20 mouse cellular contexts compared by ENCODE assay signal in the genomic region with DNA sequence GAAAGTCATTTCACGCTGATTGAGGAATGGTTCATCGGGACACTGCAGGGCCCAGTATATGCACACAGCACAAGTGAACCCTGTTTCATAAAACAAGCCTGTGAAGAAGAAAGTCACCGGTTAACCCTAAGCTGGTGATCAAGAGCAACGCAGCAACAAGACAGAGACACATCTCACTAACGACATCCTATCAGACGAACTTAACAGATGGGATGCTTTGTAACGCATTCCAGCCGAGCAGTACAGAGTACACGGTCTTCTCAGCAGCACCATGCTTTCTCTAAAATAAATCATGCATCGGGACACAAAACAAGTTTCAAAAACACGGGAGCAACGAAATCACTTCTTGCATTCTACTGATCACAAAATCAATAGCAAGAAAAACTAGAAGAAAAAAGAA. TPM values are rescaled to one million over a fixed set of nuclear protein-coding genes. Genes with fewer than 3 reads are reported as not detected.
DNase-seq lines count a peak whose midpoint lies in the region; ATAC-seq and TF ChIP-seq lines count a peak whose summit lies in the region.
"Had no signal": no experiment of that assay in that cellular context is flagged by ENCODE, and none has a peak within 500 bp of the region (broad histone marks: within the 10 kb centered on the region; RNA-seq: fewer than 3 reads in every experiment).

No protein-coding gene starts in this region.

- H3K27ac ChIP-seq in forebrain, embryonic 13.5 days: peak overlapping the region; percentile 26; the same call in 1 of the 2 replicates
- no peak overlapping the region for H3K27ac ChIP-seq in forebrain, embryonic 12.5 days
- 0 out of 2 replicates have a peak overlapping the region, but pooled peaks have one; percentile 11 for H3K27ac ChIP-seq in kidney, embryonic 15.5 days
- H3K27ac ChIP-seq in kidney, embryonic 14.5 days (ENCODE audit: low read depth, low read length): no peak overlapping the region
- peak overlapping the region; percentile 1; the same call in 1 of the 2 replicates for H3K27ac ChIP-seq in midbrain, embryonic 14.5 days (replicated peaks; ENCODE audit: low read depth, low read length)
- no peak overlapping the region for H3K27ac ChIP-seq in midbrain, embryonic 11.5 days (ENCODE audit: low read depth, low read length)
- peak overlapping the region; percentile 66; the same call in 1 of the 2 replicates for H3K27ac ChIP-seq in neural tube, embryonic 14.5 days (ENCODE audit: low read depth, low read length)
- no peak overlapping the region for H3K27ac ChIP-seq in cerebellum, adult 2 months (ENCODE audit: insufficient read depth, low read length)
- H3K27ac ChIP-seq: embryonic facial prominence, embryonic 10.5 days; heart, adult 2 months; heart, embryonic 13.5 days; macrophage had no signal

- TF ChIP-seq CTCF in cerebellum, adult 2 months (IDR thresholded peaks at IDR 0.05; ENCODE audit: borderline replicate concordance, insufficient read depth, low read depth, low read length): no peak

- no peak for ATAC-seq in forebrain, embryonic 13.5 days
- no peak for ATAC-seq in forebrain, embryonic 12.5 days (ENCODE audit: low FRiP score)
- no peak for ATAC-seq in kidney, embryonic 15.5 days (replicated peaks; ENCODE audit: low FRiP score)
- ATAC-seq in kidney, embryonic 14.5 days (ENCODE audit: low FRiP score, low TSS enrichment): no peak
- no peak for ATAC-seq in midbrain, embryonic 14.5 days (ENCODE audit: low FRiP score, low TSS enrichment)
- ATAC-seq in midbrain, embryonic 11.5 days (ENCODE audit: low FRiP score): no peak
- ATAC-seq in neural tube, embryonic 14.5 days (ENCODE audit: low read depth): no peak
- ATAC-seq: intestine, postnatal 0 days had no signal

- H3K4me1 ChIP-seq in forebrain, embryonic 13.5 days: peaks cover 33% of the 10 kb centered on the region
- peaks cover 33% of the 10 kb centered on the region for H3K4me1 ChIP-seq in forebrain, embryonic 12.5 days
- peaks cover 18% of the 10 kb centered on the region for H3K4me1 ChIP-seq in kidney, embryonic 15.5 days
- peaks cover 11% of the 10 kb centered on the region; the same call in 1 of the 2 replicates for H3K4me1 ChIP-seq in kidney, embryonic 14.5 days (ENCODE audit: control insufficient read depth, insufficient read depth, low read length)
- peaks cover 30% of the 10 kb centered on the region for H3K4me1 ChIP-seq in midbrain, embryonic 14.5 days (ENCODE audit: control insufficient read depth, insufficient read depth, low read length)
- peaks cover 26% of the 10 kb centered on the region for H3K4me1 ChIP-seq in midbrain, embryonic 11.5 days (ENCODE audit: control insufficient read depth, insufficient read depth, low read length)
- peaks cover 23% of the 10 kb centered on the region for H3K4me1 ChIP-seq in neural tube, embryonic 14.5 days (ENCODE audit: control insufficient read depth, insufficient read depth, low read length)
- H3K4me1 ChIP-seq in cerebellum, adult 2 months (ENCODE audit: control insufficient read depth, insufficient read depth, low read length): no peaks in the 10 kb centered on the region

- no peaks in the 10 kb centered on the region; the same call in 1 of the 2 replicates for H3K36me3 ChIP-seq in forebrain, embryonic 13.5 days (ENCODE audit: poor library complexity, severe bottlenecking)
- no peaks in the 10 kb centered on the region for H3K36me3 ChIP-seq in forebrain, embryonic 12.5 days (replicated peaks)
- H3K36me3 ChIP-seq in kidney, embryonic 15.5 days: no peaks in the 10 kb centered on the region
- H3K36me3 ChIP-seq in kidney, embryonic 14.5 days (ENCODE audit: control insufficient read depth, insufficient read depth, low read length): no peaks in the 10 kb centered on the region
- no peaks in the 10 kb centered on the region for H3K36me3 ChIP-seq in midbrain, embryonic 14.5 days (ENCODE audit: control insufficient read depth, insufficient read depth, low read length)
- H3K36me3 ChIP-seq in midbrain, embryonic 11.5 days (ENCODE audit: control insufficient read depth, insufficient read depth, low read length): no peaks in the 10 kb centered on the region
- H3K36me3 ChIP-seq in neural tube, embryonic 14.5 days (ENCODE audit: control insufficient read depth, insufficient read depth, low read length): no peaks in the 10 kb centered on the region
- H3K36me3 ChIP-seq: embryonic facial prominence, embryonic 10.5 days; heart, embryonic 13.5 days had no signal

- no peaks in the 10 kb centered on the region for H3K27me3 ChIP-seq in forebrain, embryonic 13.5 days
- peaks cover 23% of the 10 kb centered on the region for H3K27me3 ChIP-seq in forebrain, embryonic 12.5 days
- peaks cover 12% of the 10 kb centered on the region; the same call in 1 of the 2 replicates for H3K27me3 ChIP-seq in kidney, embryonic 15.5 days
- no peaks in the 10 kb centered on the region for H3K27me3 ChIP-seq in kidney, embryonic 14.5 days (ENCODE audit: control insufficient read depth, insufficient read depth, low read length)
- no peaks in the 10 kb centered on the region; the same call in 1 of the 2 replicates for H3K27me3 ChIP-seq in midbrain, embryonic 14.5 days (ENCODE audit: control insufficient read depth, insufficient read depth, low read length)
- H3K27me3 ChIP-seq in midbrain, embryonic 11.5 days (ENCODE audit: control insufficient read depth, insufficient read depth, low read length): peaks cover 3% of the 10 kb centered on the region; the same call in 1 of the 2 replicates
- H3K27me3 ChIP-seq in neural tube, embryonic 14.5 days (ENCODE audit: control insufficient read depth, insufficient read depth, low read length): no peaks in the 10 kb centered on the region; the same call in 1 of the 2 replicates
- no peaks in the 10 kb centered on the region; the same call in 1 of the 2 replicates for H3K27me3 ChIP-seq in cerebellum, adult 2 months (ENCODE audit: control insufficient read depth, insufficient read depth, low read length)

- no peak overlapping the region for H3K4me2 ChIP-seq in forebrain, embryonic 13.5 days
- H3K4me2 ChIP-seq in forebrain, embryonic 12.5 days: no peak overlapping the region
- H3K4me2 ChIP-seq in kidney, embryonic 15.5 days: no peak overlapping the region
- H3K4me2 ChIP-seq in kidney, embryonic 14.5 days (replicated peaks; ENCODE audit: low read depth, low read length): no peak overlapping the region
- H3K4me2 ChIP-seq in midbrain, embryonic 14.5 days (ENCODE audit: low read length): no peak overlapping the region
- no peak overlapping the region for H3K4me2 ChIP-seq in midbrain, embryonic 11.5 days
- no peak overlapping the region for H3K4me2 ChIP-seq in neural tube, embryonic 14.5 days (ENCODE audit: low read depth, low read length)
- H3K4me2 ChIP-seq: heart, embryonic 13.5 days had no signal

- no peak for DNase-seq in midbrain, embryonic 14.5 days
- no peak for DNase-seq in midbrain, embryonic 11.5 days (ENCODE audit: low spot score, missing footprints)
- DNase-seq in cerebellum, adult 2 months: no peak
- DNase-seq: cerebellum, adult 8-10 months; cerebellum, postnatal 36 days; gastrocnemius, postnatal 36 days; heart, adult 2 months; layer of hippocampus, postnatal 36 days; retina, postnatal 1 day; right cerebral cortex, postnatal 25 days; spleen, adult 18-20 months had no signal

- 51% methylated on average over 12 of the region's 12 CpGs for WGBS in forebrain, embryonic 13.5 days
- WGBS in forebrain, embryonic 12.5 days: 56% methylated on average over 12 of the region's 12 CpGs
- WGBS in kidney, embryonic 15.5 days: 42% methylated on average over 12 of the region's 12 CpGs
- WGBS in kidney, embryonic 14.5 days: 41% methylated on average over 12 of the region's 12 CpGs
- WGBS in midbrain, embryonic 14.5 days: 51% methylated on average over 12 of the region's 12 CpGs
- WGBS in midbrain, embryonic 11.5 days: 66% methylated on average over 12 of the region's 12 CpGs
- WGBS in neural tube, embryonic 14.5 days: 14% methylated on average over 12 of the region's 12 CpGs
- 54% methylated on average over 12 of the region's 12 CpGs for WGBS in cerebellum, adult 2 months

- H3K4me3 ChIP-seq in forebrain, embryonic 13.5 days: no peak overlapping the region
- H3K4me3 ChIP-seq in forebrain, embryonic 12.5 days (replicated peaks): no peak overlapping the region
- H3K4me3 ChIP-seq in kidney, embryonic 15.5 days (replicated peaks): no peak overlapping the region
- no peak overlapping the region for H3K4me3 ChIP-seq in kidney, embryonic 14.5 days (ENCODE audit: low read length)
- H3K4me3 ChIP-seq in midbrain, embryonic 14.5 days (replicated peaks; ENCODE audit: low read depth, low read length): no peak overlapping the region
- no peak overlapping the region for H3K4me3 ChIP-seq in midbrain, embryonic 11.5 days (ENCODE audit: low read depth, low read length)
- no peak overlapping the region for H3K4me3 ChIP-seq in neural tube, embryonic 14.5 days (ENCODE audit: low read depth, low read length)
- H3K4me3 ChIP-seq in cerebellum, adult 2 months (replicated peaks; ENCODE audit: insufficient read depth, low read depth, low read length): no peak overlapping the region
- H3K4me3 ChIP-seq: embryonic facial prominence, embryonic 10.5 days; heart, adult 2 months; heart, embryonic 13.5 days had no signal

- no peak for TF ChIP-seq POLR2A in cerebellum, adult 2 months (IDR thresholded peaks at IDR 0.05; ENCODE audit: borderline replicate concordance, insufficient read depth, low read length)

- H3K9me3 ChIP-seq in forebrain, embryonic 13.5 days (replicated peaks): no peaks in the 10 kb centered on the region
- H3K9me3 ChIP-seq in forebrain, embryonic 12.5 days: no peaks in the 10 kb centered on the region
- no peaks in the 10 kb centered on the region for H3K9me3 ChIP-seq in kidney, embryonic 15.5 days (replicated peaks)
- no peaks in the 10 kb centered on the region for H3K9me3 ChIP-seq in kidney, embryonic 14.5 days (ENCODE audit: control insufficient read depth, low read length)
- H3K9me3 ChIP-seq in midbrain, embryonic 14.5 days (ENCODE audit: control insufficient read depth, low read length): no peaks in the 10 kb centered on the region
- H3K9me3 ChIP-seq in midbrain, embryonic 11.5 days (ENCODE audit: control insufficient read depth, low read length): no peaks in the 10 kb centered on the region
- no peaks in the 10 kb centered on the region for H3K9me3 ChIP-seq in neural tube, embryonic 14.5 days (ENCODE audit: control insufficient read depth, low read length)
- H3K9me3 ChIP-seq: embryonic facial prominence, embryonic 10.5 days; heart, embryonic 13.5 days had no signal

- no peak overlapping the region for H3K9ac ChIP-seq in forebrain, embryonic 13.5 days
- no peak overlapping the region for H3K9ac ChIP-seq in forebrain, embryonic 12.5 days
- H3K9ac ChIP-seq in kidney, embryonic 15.5 days: no peak overlapping the region
- H3K9ac ChIP-seq in kidney, embryonic 14.5 days (ENCODE audit: low read depth, low read length): no peak overlapping the region
- no peak overlapping the region for H3K9ac ChIP-seq in midbrain, embryonic 14.5 days (replicated peaks; ENCODE audit: low read length)
- H3K9ac ChIP-seq in midbrain, embryonic 11.5 days (ENCODE audit: low read length): no peak overlapping the region
- 0 out of 2 replicates have a peak overlapping the region, but pooled peaks have one; percentile 4 for H3K9ac ChIP-seq in neural tube, embryonic 14.5 days (replicated peaks; ENCODE audit: low read depth, low read length)
- H3K9ac ChIP-seq: heart, embryonic 13.5 days had no signal

RNA-seq across cellular contexts. Expression of a gene that starts 35.6 kb away (rescaled TPM):
- 13.9 and 14.4 TPM in 2 replicates for polyA plus RNA-seq in forebrain, embryonic 13.5 days (2015; fragmentation: Nextera tagmentation; extraction: Ambion mirVana)
- polyA plus RNA-seq in forebrain, embryonic 12.5 days (2016; fragmentation: Nextera tagmentation; extraction: Ambion mirVana): 11.0 and 14.0 TPM in 2 replicates
- polyA plus RNA-seq in kidney, embryonic 15.5 days (2015; fragmentation: Nextera tagmentation; extraction: Ambion mirVana): 6.1 and 6.3 TPM in 2 replicates
- 4.7 and 6.0 TPM in 2 replicates for polyA plus RNA-seq in kidney, embryonic 14.5 days (2014; fragmentation: Nextera tagmentation; extraction: Ambion mirVana)
- 20.6 and 27.9 TPM in 2 replicates for polyA plus RNA-seq in midbrain, embryonic 14.5 days (2014; fragmentation: Nextera tagmentation; extraction: Ambion mirVana)
- 8.8 and 10.2 TPM in 2 replicates for polyA plus RNA-seq in midbrain, embryonic 11.5 days (2014; fragmentation: Nextera tagmentation; extraction: Ambion mirVana)
- 38.5 and 53.5 TPM in 2 replicates for polyA plus RNA-seq in neural tube, embryonic 14.5 days (2014; fragmentation: Nextera tagmentation; extraction: Ambion mirVana)
- 3.9 and 4.9 TPM in 2 replicates for polyA plus RNA-seq in cerebellum, adult 2 months (2012; rRNA removed)

Comparison
In these comparisons a context has a peak if more than half of its experiments do, and no peak if none do; other contexts are left out.
1. H3K27ac ChIP-seq: peak in forebrain, embryonic 13.5 days (single experiment), kidney, embryonic 15.5 days (single experiment), midbrain, embryonic 14.5 days (single experiment) and neural tube, embryonic 14.5 days (single experiment); none in forebrain, embryonic 12.5 days (single experiment), kidney, embryonic 14.5 days (single experiment), midbrain, embryonic 11.5 days (single experiment) and cerebellum, adult 2 months (single experiment).